Comparison of ENCODE assay signal across 11 mouse cellular contexts in the genomic region with DNA sequence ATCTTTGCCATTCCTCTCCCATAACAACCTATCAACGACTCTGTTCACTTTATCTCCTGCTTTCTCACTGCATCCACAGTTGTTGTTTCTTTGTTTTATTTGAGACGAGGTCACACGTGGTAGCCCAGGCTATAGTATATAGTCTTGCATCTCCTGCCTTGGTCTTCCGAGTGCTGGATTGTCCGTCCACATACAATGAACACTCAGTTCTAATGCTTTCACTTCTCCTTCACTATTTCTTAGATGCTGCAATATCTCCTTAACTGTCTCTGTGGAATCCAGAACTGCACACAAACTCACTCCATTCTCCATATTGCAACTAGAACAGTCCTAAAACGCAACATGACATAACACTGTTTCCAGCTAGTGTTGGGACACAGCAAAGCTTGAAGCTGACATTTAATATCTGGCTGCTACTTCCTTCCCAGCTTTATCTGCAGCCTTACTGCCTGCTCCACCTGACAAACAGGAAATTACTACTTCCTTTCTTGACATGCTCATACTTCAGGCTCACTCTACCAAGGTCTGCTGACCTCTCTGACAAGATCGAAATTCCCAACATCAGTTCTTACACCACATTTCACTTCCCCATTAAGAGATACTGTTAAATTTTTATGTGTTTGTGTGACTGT. TPM values are rescaled to one million over a fixed set of nuclear protein-coding genes. Genes with fewer than 3 reads are reported as not detected.
DNase-seq lines count a peak whose midpoint lies in the region; ATAC-seq and TF ChIP-seq lines count a peak whose summit lies in the region.
"Had no signal": no experiment of that assay in that cellular context is flagged by ENCODE, and none has a peak within 500 bp of the region (broad histone marks: within the 10 kb centered on the region; RNA-seq: fewer than 3 reads in every experiment).

No protein-coding gene starts in this region.

- no peak overlapping the region for H3K4me2 ChIP-seq in embryonic facial prominence, embryonic 12.5 days (replicated peaks)
- no peak overlapping the region for H3K4me2 ChIP-seq in liver, embryonic 13.5 days
- no peak overlapping the region for H3K4me2 ChIP-seq in stomach, postnatal 0 days (replicated peaks; ENCODE audit: low read depth)
- H3K4me2 ChIP-seq: hindbrain, embryonic 12.5 days; neural tube, embryonic 13.5 days had no signal

- no peak overlapping the region for H3K9ac ChIP-seq in embryonic facial prominence, embryonic 12.5 days
- H3K9ac ChIP-seq in liver, embryonic 13.5 days, result no peak overlapping the region
- no peak overlapping the region for H3K9ac ChIP-seq in stomach, postnatal 0 days (ENCODE audit: low read length)
- H3K9ac ChIP-seq: hindbrain, embryonic 12.5 days; neural tube, embryonic 13.5 days had no signal

- DNase-seq in embryonic facial prominence, embryonic 10.5 days (ENCODE audit: low spot score), result no peak
- peak; percentile 30 for DNase-seq in thymus, adult 2 months
- no peak for DNase-seq in thymus, postnatal 4 days
- DNase-seq in liver, embryonic 13.5 days, result no peak
- DNase-seq in stomach, postnatal 0 days (ENCODE audit: low spot score), result no peak
- no peak for DNase-seq in midbrain, embryonic 10.5 days (ENCODE audit: low spot score)
- no peak for DNase-seq in left cerebral cortex, adult 9 months (ENCODE audit: low spot score in 2 of 2)
- DNase-seq: adrenal gland, adult 2 months had no signal

- TF ChIP-seq EP300 in stomach, postnatal 0 days (optimal IDR thresholded peaks at IDR 0.05), result no peak

- H3K36me3 ChIP-seq in embryonic facial prominence, embryonic 12.5 days, result no peaks in the 10 kb centered on the region; the same call in 1 of the 2 replicates
- H3K36me3 ChIP-seq in embryonic facial prominence, embryonic 10.5 days (replicated peaks), result peaks cover 8% of the 10 kb centered on the region; the same call in 1 of the 2 replicates
- H3K36me3 ChIP-seq in thymus, adult 2 months (ENCODE audit: control insufficient read depth, insufficient read depth, low read length), result no peaks in the 10 kb centered on the region; the same call in 1 of the 2 replicates
- H3K36me3 ChIP-seq in liver, embryonic 13.5 days, result no peaks in the 10 kb centered on the region
- no peaks in the 10 kb centered on the region for H3K36me3 ChIP-seq in stomach, postnatal 0 days (ENCODE audit: control insufficient read depth, insufficient read depth, low read length)
- 0 out of 2 replicates have a peak, but pooled peaks cover 3% of the 10 kb centered on the region for H3K36me3 ChIP-seq in midbrain, embryonic 10.5 days

- H3K27ac ChIP-seq in embryonic facial prominence, embryonic 12.5 days, result 0 out of 2 replicates have a peak overlapping the region, but pooled peaks have one; percentile 18
- H3K27ac ChIP-seq in embryonic facial prominence, embryonic 10.5 days (replicated peaks), result no peak overlapping the region
- H3K27ac ChIP-seq in thymus, adult 2 months (ENCODE audit: control insufficient read depth, insufficient read depth, low read length), result no peak overlapping the region; the same call in 1 of the 2 replicates
- H3K27ac ChIP-seq in liver, embryonic 13.5 days, result peak overlapping the region; percentile 59; the same call in 1 of the 2 replicates
- no peak overlapping the region for H3K27ac ChIP-seq in stomach, postnatal 0 days (replicated peaks)
- no peak overlapping the region for H3K27ac ChIP-seq in midbrain, embryonic 10.5 days (replicated peaks)
- H3K27ac ChIP-seq: hindbrain, embryonic 12.5 days; neural tube, embryonic 13.5 days had no signal

- H3K4me1 ChIP-seq in embryonic facial prominence, embryonic 12.5 days, result peaks cover 18% of the 10 kb centered on the region
- H3K4me1 ChIP-seq in embryonic facial prominence, embryonic 10.5 days, result peaks cover 22% of the 10 kb centered on the region
- H3K4me1 ChIP-seq in thymus, adult 2 months (replicated peaks; ENCODE audit: control insufficient read depth, insufficient read depth, low read length), result peaks cover 9% of the 10 kb centered on the region
- peaks cover 21% of the 10 kb centered on the region for H3K4me1 ChIP-seq in liver, embryonic 13.5 days (replicated peaks)
- no peaks in the 10 kb centered on the region for H3K4me1 ChIP-seq in stomach, postnatal 0 days (replicated peaks; ENCODE audit: control insufficient read depth, insufficient read depth)
- H3K4me1 ChIP-seq in midbrain, embryonic 10.5 days, result no peaks in the 10 kb centered on the region
- H3K4me1 ChIP-seq: hindbrain, embryonic 12.5 days; neural tube, embryonic 13.5 days had no signal

- 79% methylated on average over 7 of the region's 7 CpGs for WGBS in embryonic facial prominence, embryonic 12.5 days
- 83% methylated on average over 7 of the region's 7 CpGs for WGBS in embryonic facial prominence, embryonic 10.5 days
- 42% methylated on average over 7 of the region's 7 CpGs for WGBS in thymus, adult 2 months
- 20% methylated on average over 7 of the region's 7 CpGs for WGBS in liver, embryonic 13.5 days (ENCODE audit: insufficient replicate concordance)
- WGBS in stomach, postnatal 0 days, result 78% methylated on average over 7 of the region's 7 CpGs
- 87% methylated on average over 7 of the region's 7 CpGs for WGBS in midbrain, embryonic 10.5 days

- TF ChIP-seq CTCF in thymus, adult 2 months (IDR thresholded peaks at IDR 0.05; ENCODE audit: borderline replicate concordance, control insufficient read depth, extremely low read depth, insufficient read depth, low read length, poor library complexity), result no peak
- no peak for TF ChIP-seq CTCF in stomach, postnatal 0 days (IDR thresholded peaks at IDR 0.05; ENCODE audit: low read depth)

- H3K27me3 ChIP-seq in embryonic facial prominence, embryonic 12.5 days, result no peaks in the 10 kb centered on the region
- H3K27me3 ChIP-seq in embryonic facial prominence, embryonic 10.5 days (replicated peaks; ENCODE audit: low read depth, poor library complexity, severe bottlenecking), result no peaks in the 10 kb centered on the region
- H3K27me3 ChIP-seq in thymus, adult 2 months (ENCODE audit: control insufficient read depth, insufficient read depth, low read length), result no peaks in the 10 kb centered on the region
- no peaks in the 10 kb centered on the region for H3K27me3 ChIP-seq in liver, embryonic 13.5 days
- no peaks in the 10 kb centered on the region for H3K27me3 ChIP-seq in stomach, postnatal 0 days (ENCODE audit: control insufficient read depth, insufficient read depth, low read length)
- H3K27me3 ChIP-seq in midbrain, embryonic 10.5 days (ENCODE audit: low read depth, poor library complexity, severe bottlenecking), result no peaks in the 10 kb centered on the region
- H3K27me3 ChIP-seq: hindbrain, embryonic 12.5 days; neural tube, embryonic 13.5 days had no signal

- no peak for ATAC-seq in embryonic facial prominence, embryonic 12.5 days (ENCODE audit: insufficient number of reproducible peaks, insufficient read depth, low FRiP score, low TSS enrichment)
- peak; percentile 47; the same call in 1 of the 2 replicates for ATAC-seq in liver, embryonic 13.5 days (ENCODE audit: low read depth)
- peak; percentile 67 for ATAC-seq in stomach, postnatal 0 days (ENCODE audit: low FRiP score, low TSS enrichment)

- no peak overlapping the region for H3K4me3 ChIP-seq in embryonic facial prominence, embryonic 12.5 days
- no peak overlapping the region for H3K4me3 ChIP-seq in embryonic facial prominence, embryonic 10.5 days
- H3K4me3 ChIP-seq in thymus, adult 2 months (ENCODE audit: control insufficient read depth, insufficient read depth, low read length), result no peak overlapping the region
- H3K4me3 ChIP-seq in liver, embryonic 13.5 days (replicated peaks), result no peak overlapping the region
- H3K4me3 ChIP-seq in stomach, postnatal 0 days (ENCODE audit: low read depth, low read length), result no peak overlapping the region
- no peak overlapping the region for H3K4me3 ChIP-seq in midbrain, embryonic 10.5 days
- H3K4me3 ChIP-seq: hindbrain, embryonic 12.5 days; neural tube, embryonic 13.5 days had no signal

- H3K9me3 ChIP-seq in embryonic facial prominence, embryonic 12.5 days, result no peaks in the 10 kb centered on the region
- H3K9me3 ChIP-seq in embryonic facial prominence, embryonic 10.5 days, result no peaks in the 10 kb centered on the region
- no peaks in the 10 kb centered on the region for H3K9me3 ChIP-seq in liver, embryonic 13.5 days (replicated peaks)
- H3K9me3 ChIP-seq in stomach, postnatal 0 days (ENCODE audit: control insufficient read depth, low read length), result no peaks in the 10 kb centered on the region
- no peaks in the 10 kb centered on the region for H3K9me3 ChIP-seq in midbrain, embryonic 10.5 days (replicated peaks)
- H3K9me3 ChIP-seq: hindbrain, embryonic 12.5 days; neural tube, embryonic 13.5 days had no signal

- TF ChIP-seq POLR2A in thymus, adult 2 months (IDR thresholded peaks at IDR 0.05; ENCODE audit: control insufficient read depth, extremely low read depth, insufficient read depth, low read length, poor library complexity), result no peak

RNA-seq across cellular contexts. Expression of gene Mlh3, which starts 13.3 kb away (rescaled TPM):
- polyA plus RNA-seq in embryonic facial prominence, embryonic 12.5 days (2016; fragmentation: Nextera tagmentation; extraction: Ambion mirVana), result 10.1 and 11.0 TPM in 2 replicates
- polyA plus RNA-seq in embryonic facial prominence, embryonic 10.5 days (2016; fragmentation: Nextera tagmentation; extraction: Ambion mirVana), result 7.6 and 8.2 TPM in 2 replicates
- 4.7 and 5.5 TPM in 2 replicates for polyA plus RNA-seq in thymus, adult 2 months (2012; rRNA removed)
- 2.8 and 3.0 TPM in 2 replicates for polyA plus RNA-seq in liver, embryonic 13.5 days (2015; fragmentation: Nextera tagmentation; extraction: Ambion mirVana)
- 3.0 and 3.2 TPM in 2 replicates for polyA plus RNA-seq in stomach, postnatal 0 days (2015; fragmentation: Nextera tagmentation; extraction: Ambion mirVana)
- polyA plus RNA-seq in midbrain, embryonic 10.5 days (2016; fragmentation: Nextera tagmentation; extraction: Ambion mirVana), result 8.2 and 8.8 TPM in 2 replicates

RNA-seq across cellular contexts. Expression of gene Acyp1, which starts 31.1 kb away (rescaled TPM):
- polyA plus RNA-seq in embryonic facial prominence, embryonic 12.5 days (2016; fragmentation: Nextera tagmentation; extraction: Ambion mirVana), result 43.8 and 45.1 TPM in 2 replicates
- polyA plus RNA-seq in embryonic facial prominence, embryonic 10.5 days (2016; fragmentation: Nextera tagmentation; extraction: Ambion mirVana), result 47.3 and 50.6 TPM in 2 replicates
- 14.2 and 15.3 TPM in 2 replicates for polyA plus RNA-seq in thymus, adult 2 months (2012; rRNA removed)
- polyA plus RNA-seq in liver, embryonic 13.5 days (2015; fragmentation: Nextera tagmentation; extraction: Ambion mirVana), result 66.3 and 71.4 TPM in 2 replicates
- polyA plus RNA-seq in stomach, postnatal 0 days (2015; fragmentation: Nextera tagmentation; extraction: Ambion mirVana), result 33.6 and 35.9 TPM in 2 replicates
- polyA plus RNA-seq in midbrain, embryonic 10.5 days (2016; fragmentation: Nextera tagmentation; extraction: Ambion mirVana), result 60.3 and 61.4 TPM in 2 replicates

RNA-seq across cellular contexts. Expression of gene Zc2hc1c, which starts 31.3 kb away (rescaled TPM):
- 0.78 and 1.1 TPM in 2 replicates for polyA plus RNA-seq in embryonic facial prominence, embryonic 12.5 days (2016; fragmentation: Nextera tagmentation; extraction: Ambion mirVana)
- polyA plus RNA-seq in embryonic facial prominence, embryonic 10.5 days (2016; fragmentation: Nextera tagmentation; extraction: Ambion mirVana), result 0.90 and 0.92 TPM in 2 replicates
- 0.05 and 0.15 TPM in 2 replicates for polyA plus RNA-seq in thymus, adult 2 months (2012; rRNA removed)
- polyA plus RNA-seq in liver, embryonic 13.5 days (2015; fragmentation: Nextera tagmentation; extraction: Ambion mirVana), result 0.12 and 0.14 TPM in 2 replicates
- polyA plus RNA-seq in stomach, postnatal 0 days (2015; fragmentation: Nextera tagmentation; extraction: Ambion mirVana), result 0.76 and 0.93 TPM in 2 replicates
- 1.2 and 1.5 TPM in 2 replicates for polyA plus RNA-seq in midbrain, embryonic 10.5 days (2016; fragmentation: Nextera tagmentation; extraction: Ambion mirVana)

RNA-seq across cellular contexts. Expression of gene Eif2b2, which starts 37.8 kb away (rescaled TPM):
- 79.0 and 88.2 TPM in 2 replicates for polyA plus RNA-seq in embryonic facial prominence, embryonic 12.5 days (2016; fragmentation: Nextera tagmentation; extraction: Ambion mirVana)
- polyA plus RNA-seq in embryonic facial prominence, embryonic 10.5 days (2016; fragmentation: Nextera tagmentation; extraction: Ambion mirVana), result 119 and 122 TPM in 2 replicates
- 191 and 250 TPM in 2 replicates for polyA plus RNA-seq in thymus, adult 2 months (2012; rRNA removed)
- polyA plus RNA-seq in liver, embryonic 13.5 days (2015; fragmentation: Nextera tagmentation; extraction: Ambion mirVana), result 49.4 and 49.9 TPM in 2 replicates
- 50.8 and 58.7 TPM in 2 replicates for polyA plus RNA-seq in stomach, postnatal 0 days (2015; fragmentation: Nextera tagmentation; extraction: Ambion mirVana)
- 120 and 121 TPM in 2 replicates for polyA plus RNA-seq in midbrain, embryonic 10.5 days (2016; fragmentation: Nextera tagmentation; extraction: Ambion mirVana)

Comparison
In these comparisons a context has a peak if more than half of its experiments do, and no peak if none do; other contexts are left out.
1. H3K27ac ChIP-seq: peak in embryonic facial prominence, embryonic 12.5 days (single experiment) and liver, embryonic 13.5 days (single experiment); none in embryonic facial prominence, embryonic 10.5 days (single experiment), thymus, adult 2 months (single experiment), stomach, postnatal 0 days (single experiment) and midbrain, embryonic 10.5 days (single experiment).